Mouse (Mus musculus) megakaryocyte, adult 5-6 weeks (primary cell): Measurements from ENCODE around the gene Aldh1a3. TPM values are rescaled to one million over a fixed set of nuclear protein-coding genes. Genes with fewer than 3 reads are reported as not detected.

Source experiments
- ATAC-seq: 2 replicates; pipeline ENCODE4 v1.8.0; 2016; ENCODE audit warnings: mild to moderate bottlenecking, inconsistent platforms; ENCODE audit not compliant: poor library complexity, severe bottlenecking
- total RNA-seq, 2 experiments: library from RNA; stranded (forward) in 1 of 2; stranded (reverse) in 1 of 2; fragments of 153-499, 151-499 nt in 1 of 2; fragments of 221-1000, 200-1000 nt in 1 of 2; gene quantifications; 2 replicates each; pipeline versions ENCODE4 v1.2.3 to v1.2.4; 2015 to 2017

Gene Aldh1a3
- total RNA-seq (2015) (0.16 TPM in 1 of 2 replicates, not detected in the other), total RNA-seq (2017) (not detected in 2 replicates)

- ATAC-seq: no peak
Measured at GRCm38 (mm10) chr7:66427437-66428161, at the start of gene Aldh1a3. TSS of gene Aldh1a3 (minus strand) at chr7:66427517.

- ATAC-seq: no peak
Measured at GRCm38 (mm10) chr7:66476289-66476688, 49.0 kb upstream of the Aldh1a3 start.

- ATAC-seq: no peak
Measured at GRCm38 (mm10) chr7:66471641-66472216, 44.4 kb upstream of the Aldh1a3 start.

GRCm38 (mm10) chr7:66466641-66467040, 39.3 kb upstream of the Aldh1a3 start:
- no peak for ATAC-seq

- ATAC-seq: no peak
Measured at GRCm38 (mm10) chr7:66465241-66465640, 37.9 kb upstream of the Aldh1a3 start.

- ATAC-seq: no peak
Measured at GRCm38 (mm10) chr7:66463081-66463480, 35.8 kb upstream of the Aldh1a3 start.

GRCm38 (mm10) chr7:66451622-66452295, 24.4 kb upstream of the Aldh1a3 start:
- ATAC-seq: no peak

- ATAC-seq: no peak
Measured at GRCm38 (mm10) chr7:66449971-66450752, 22.8 kb upstream of the Aldh1a3 start.

- no peak for ATAC-seq
Measured at GRCm38 (mm10) chr7:66448786-66449540, 21.6 kb upstream of the Aldh1a3 start.

GRCm38 (mm10) chr7:66448304-66448703, 21.0 kb upstream of the Aldh1a3 start:
- ATAC-seq: no peak

GRCm38 (mm10) chr7:66446860-66447259, 19.5 kb upstream of the Aldh1a3 start:
- no peak for ATAC-seq

GRCm38 (mm10) chr7:66445117-66445905, 18.0 kb upstream of the Aldh1a3 start:
- ATAC-seq: no peak

GRCm38 (mm10) chr7:66444706-66445105, 17.4 kb upstream of the Aldh1a3 start:
- no peak for ATAC-seq

- ATAC-seq: no peak
Measured at GRCm38 (mm10) chr7:66442501-66443369, 15.4 kb upstream of the Aldh1a3 start.

GRCm38 (mm10) chr7:66438787-66439669, 11.7 kb upstream of the Aldh1a3 start:
- 0 out of 2 replicates have a peak, but pooled peaks have one; percentile 43 for ATAC-seq

GRCm38 (mm10) chr7:66434453-66434935, 7.2 kb upstream of the Aldh1a3 start:
- peak; percentile 81 for ATAC-seq

GRCm38 (mm10) chr7:66427053-66427436, 272 bp downstream of the Aldh1a3 start:
- no peak for ATAC-seq
